Mouse (Mus musculus): Measurements from ENCODE around the gene Dnajc15.
"Not testable (repeated sequence)": the region's sequence is repeated elsewhere in the genome, so short reads cannot be mapped to it uniquely, and the experiment has no call there.

The Dnajc15 gene

GRCm38 (mm10) chr14:77874304-77875241 lies at the start of gene Dnajc15:
Dnajc15 (minus strand) TSS chr14:77875125.
- peak; percentile 80 for DNase-seq (ENCODE audit: low read depth)

DNA sequence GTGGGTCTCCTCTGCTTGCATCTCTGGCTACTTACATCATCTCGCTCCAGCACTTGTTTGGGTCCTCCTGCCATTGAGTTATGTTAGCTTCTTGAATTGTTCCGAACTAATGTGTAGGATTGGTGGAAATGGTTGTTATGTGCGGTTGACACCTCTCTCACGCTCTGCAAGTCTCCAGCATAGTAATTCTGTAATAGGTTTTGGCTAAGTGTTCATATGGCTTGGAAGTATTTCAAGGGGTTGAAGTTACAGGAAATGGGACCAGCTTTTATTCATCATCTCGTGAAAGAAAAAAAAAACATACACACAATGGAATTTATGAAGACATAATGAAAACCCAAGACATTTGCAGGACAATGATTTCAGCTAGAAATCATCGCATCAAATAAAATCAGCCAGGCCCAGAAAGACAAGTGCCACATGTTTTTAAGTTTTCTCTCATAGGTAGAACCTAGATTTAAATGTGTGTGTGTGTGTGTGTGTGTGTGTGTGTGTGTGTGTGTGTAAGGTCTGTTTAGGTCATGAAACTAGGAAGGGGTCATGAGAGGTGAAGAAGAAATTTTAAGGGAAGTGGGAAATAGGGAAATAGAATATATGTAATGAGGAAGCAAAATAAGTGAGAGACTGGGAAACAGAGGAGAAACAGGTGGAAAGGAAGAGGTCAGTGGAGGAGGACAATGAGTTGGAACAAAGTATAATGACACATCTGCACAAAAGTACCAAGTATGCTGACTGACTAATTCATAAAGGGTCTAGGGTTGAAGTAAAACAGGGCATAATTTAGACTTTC lies 48.3 kb upstream of the Dnajc15 start:
- no peak for DNase-seq (ENCODE audit: low read depth)

GRCm38 (mm10) chr14:77921641-77922040 lies 46.7 kb upstream of the Dnajc15 start:
- DNase-seq (ENCODE audit: low read depth) = no peak

GRCm38 (mm10) chr14:77915776-77916175 lies 40.9 kb upstream of the Dnajc15 start:
- DNase-seq (ENCODE audit: low read depth) = no peak

DNA sequence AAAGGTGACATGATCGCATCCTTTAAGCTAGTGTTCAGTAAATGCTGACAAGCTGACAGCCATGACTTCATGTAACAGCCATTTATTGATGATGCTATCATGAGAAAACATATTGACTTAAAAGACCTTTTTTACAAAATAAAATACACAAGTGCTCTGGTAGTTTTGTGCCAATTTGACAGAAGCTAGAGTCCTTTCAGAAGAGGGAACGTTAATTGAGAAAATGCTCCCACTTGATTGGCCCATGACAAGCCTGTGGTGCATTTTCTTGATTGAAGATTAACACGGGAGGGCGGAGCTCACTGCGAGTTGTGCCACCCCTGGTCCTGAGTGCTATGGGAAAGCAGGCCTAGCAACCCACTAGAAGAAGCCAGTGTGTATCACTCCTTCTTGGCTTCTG lies 31.7 kb upstream of the Dnajc15 start:
- DNase-seq (ENCODE audit: low read depth) = no peak

DNA sequence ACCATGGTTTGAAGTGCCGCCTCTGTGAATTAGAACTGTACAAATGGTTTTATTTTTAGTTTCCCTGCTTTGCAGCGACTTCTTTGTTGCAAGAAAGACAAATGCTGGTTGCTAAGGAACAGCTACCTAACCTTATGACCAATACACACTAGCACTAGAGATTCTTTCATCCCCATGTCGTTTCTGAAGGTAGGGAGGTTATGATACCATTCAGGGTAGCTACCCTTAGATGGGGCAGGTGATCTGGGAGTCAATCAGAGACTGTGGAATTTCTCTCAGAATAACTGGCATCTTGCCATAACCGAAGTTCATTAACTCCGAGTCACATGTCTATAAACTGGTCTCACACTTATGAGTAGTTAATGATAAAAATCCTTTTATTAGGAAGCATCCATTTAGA lies 30.5 kb upstream of the Dnajc15 start:
- no peak for DNase-seq (ENCODE audit: low read depth)

- DNase-seq (ENCODE audit: low read depth) = no peak
Observed at GRCm38 (mm10) chr14:77904171-77904762, 29.3 kb upstream of the Dnajc15 start, which contains the start of gene Epsti1. Epsti1 (plus strand) TSS chr14:77904239.

DNA sequence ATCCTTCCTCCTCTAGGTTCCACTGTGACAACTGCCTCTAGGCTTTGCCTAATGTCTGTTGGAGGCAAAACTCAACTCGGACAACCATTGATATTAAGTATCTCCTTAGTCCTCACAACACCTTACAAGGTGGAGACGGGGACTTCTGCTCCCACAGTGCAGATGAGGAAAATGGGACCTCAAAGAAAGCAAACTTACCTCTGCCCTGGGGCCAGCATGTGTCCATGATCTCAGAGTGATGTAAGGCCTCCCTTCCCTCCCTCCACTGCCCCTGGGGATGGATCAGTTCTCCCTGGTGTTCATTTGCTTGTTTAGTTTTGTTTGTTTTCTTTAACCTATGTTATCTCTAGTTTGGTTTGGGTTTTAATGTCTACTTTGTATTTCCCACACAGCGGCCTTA lies 27.6 kb upstream of the Dnajc15 start:
- no peak for DNase-seq (ENCODE audit: low read depth)

GRCm38 (mm10) chr14:77895951-77896350 lies 21.0 kb upstream of the Dnajc15 start:
- DNase-seq (ENCODE audit: low read depth) = no peak

GRCm38 (mm10) chr14:77889911-77890310 lies 15.0 kb upstream of the Dnajc15 start:
- DNase-seq (ENCODE audit: low read depth) = no peak

DNA sequence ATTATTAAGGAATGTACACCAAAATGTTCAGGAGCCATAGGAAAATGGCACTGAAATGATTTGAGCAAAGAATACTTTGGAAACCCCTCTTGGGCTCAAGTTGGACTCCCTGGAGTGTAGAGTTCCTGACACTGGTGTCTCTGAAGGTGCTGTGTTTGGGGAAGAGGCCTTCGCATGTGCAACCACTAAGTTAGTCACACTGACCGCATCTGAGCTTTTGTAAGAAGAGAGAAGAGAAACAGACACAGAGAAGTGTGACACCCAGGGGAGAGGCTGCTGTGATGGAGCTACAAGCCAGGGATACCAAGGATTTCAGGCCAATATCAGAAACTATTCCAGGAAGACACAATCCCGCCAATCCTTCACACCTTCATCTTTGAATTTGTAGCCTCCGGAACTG lies 12.0 kb upstream of the Dnajc15 start:
- no peak for DNase-seq (ENCODE audit: low read depth)

GRCm38 (mm10) chr14:77886376-77886775 lies 11.5 kb upstream of the Dnajc15 start:
- no peak for DNase-seq (ENCODE audit: low read depth)

DNA sequence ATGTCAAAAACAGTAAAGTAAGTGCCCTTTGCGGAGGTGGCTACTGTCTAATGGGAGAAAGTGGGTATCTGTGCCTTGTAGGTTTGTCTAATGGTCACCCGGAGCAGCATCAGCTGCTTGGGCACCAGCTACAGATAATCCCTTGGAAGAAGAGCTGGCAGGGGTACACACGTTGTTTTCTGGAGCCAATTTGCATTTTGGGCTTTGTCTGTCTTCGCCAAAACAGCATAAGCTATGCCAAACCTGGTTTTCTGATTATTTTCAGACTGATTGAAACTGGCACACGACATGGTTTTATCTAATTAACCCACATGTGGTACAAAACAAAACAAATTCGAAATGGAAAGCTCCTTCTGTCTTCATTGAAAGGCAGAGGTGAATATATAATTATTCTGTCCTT lies 7.7 kb upstream of the Dnajc15 start:
- no peak for DNase-seq (ENCODE audit: low read depth)

GRCm38 (mm10) chr14:77881998-77882397 lies 7.1 kb upstream of the Dnajc15 start:
- DNase-seq (ENCODE audit: low read depth) = no peak

GRCm38 (mm10) chr14:77877876-77878275 lies 3.0 kb upstream of the Dnajc15 start:
- not testable (repeated sequence) for DNase-seq (ENCODE audit: low read depth)

DNA sequence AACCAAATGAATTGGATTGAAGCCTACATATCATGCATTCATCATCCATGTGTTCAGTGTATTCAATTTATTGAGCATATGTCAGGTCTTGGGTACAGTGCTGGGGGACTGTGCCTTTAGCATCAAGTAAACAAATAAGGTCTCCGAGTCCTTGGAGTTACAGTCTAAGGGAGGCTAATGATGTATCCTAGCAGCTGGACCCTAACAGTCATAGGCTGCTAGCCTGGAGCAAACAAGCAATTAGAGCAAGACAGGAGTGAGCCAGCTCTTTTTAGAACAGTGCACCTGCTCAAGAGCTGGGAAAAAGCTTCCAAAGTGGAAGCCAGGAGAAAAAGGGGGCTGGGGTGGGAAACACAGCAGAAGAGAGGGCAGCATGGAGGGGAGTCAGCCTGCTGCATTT lies 1.3 kb upstream of the Dnajc15 start:
- DNase-seq (ENCODE audit: low read depth) = no peak

- no peak for DNase-seq (ENCODE audit: low read depth)
Observed at GRCm38 (mm10) chr14:77871380-77871975, 3.4 kb downstream of the Dnajc15 start.

GRCm38 (mm10) chr14:77870926-77871325 lies 4.0 kb downstream of the Dnajc15 start:
- DNase-seq (ENCODE audit: low read depth) = no peak

GRCm38 (mm10) chr14:77867601-77868000 lies 7.3 kb downstream of the Dnajc15 start:
- no peak for DNase-seq (ENCODE audit: low read depth)

- DNase-seq (ENCODE audit: low read depth) = no peak
Observed at GRCm38 (mm10) chr14:77864510-77864909, 10.4 kb downstream of the Dnajc15 start.

- DNase-seq (ENCODE audit: low read depth) = no peak
Observed at GRCm38 (mm10) chr14:77864051-77864450, 10.9 kb downstream of the Dnajc15 start.
